Mouse (Mus musculus): ENCODE measurements around the gene Nbas. TPM values are rescaled to one million over a fixed set of nuclear protein-coding genes. Genes with fewer than 3 reads are reported as not detected.

Gene Nbas
- polyA plus RNA-seq (2014; fragmentation: Nextera tagmentation; extraction: Ambion mirVana) = 14.0 and 15.7 TPM in 2 replicates

DNA sequence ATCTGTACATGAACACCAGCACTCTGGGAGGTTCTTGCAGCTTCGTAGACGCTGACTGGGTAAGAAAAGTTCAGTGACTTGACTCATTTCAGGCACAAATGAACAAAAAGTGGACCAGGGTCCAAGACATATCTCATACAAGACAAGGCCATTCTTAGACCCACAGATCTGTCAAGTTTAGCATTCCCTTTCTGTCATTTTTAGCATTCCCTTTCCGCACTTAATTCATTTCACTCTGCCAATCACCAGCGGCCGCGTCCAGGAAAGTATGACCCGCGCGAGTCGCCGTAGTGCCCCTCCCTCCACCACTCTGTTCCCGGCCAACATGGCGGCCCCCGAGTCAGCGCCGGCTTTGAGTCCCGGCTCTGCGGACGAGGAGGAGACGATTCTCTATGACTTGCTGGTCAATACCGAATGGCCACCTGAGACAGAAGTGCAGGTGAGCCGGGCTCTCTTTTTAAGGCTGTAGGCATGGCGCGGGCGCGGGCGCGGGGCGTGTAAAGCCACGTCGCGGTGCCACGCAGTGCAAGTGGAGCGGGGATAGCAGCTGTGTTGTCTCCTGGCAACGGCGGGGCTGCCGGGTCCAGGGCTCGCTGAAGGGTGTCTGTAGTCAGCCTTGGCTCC, at the start of gene Nbas:
Nbas (plus strand) TSS at position 308 of the 624 bp plus-strand sequence.
- Histone ChIP-seq H3K27me3 (ENCODE audit: control insufficient read depth, insufficient read depth, low read length) (no peaks in the 10 kb centered on the region), H3K4me2 (peak within 1 kb of the TSS; percentile 71), H3K36me3 (ENCODE audit: control insufficient read depth, insufficient read depth, low read length) (no peaks in the 10 kb centered on the region), H3K9ac (ENCODE audit: low read length) (peak within 1 kb of the TSS; percentile 84), H3K27ac (ENCODE audit: low read depth, low read length) (no peak within 1 kb of the TSS), H3K9me3 (ENCODE audit: control insufficient read depth, low read length) (no peaks in the 10 kb centered on the region), H3K4me1 (ENCODE audit: control insufficient read depth, insufficient read depth, low read length) (peaks cover 9% of the 10 kb centered on the region), H3K4me3 (ENCODE audit: low read depth, low read length) (peak within 1 kb of the TSS; percentile 82)
- WGBS = 4% methylated on average over 38 of the region's 38 CpGs
- ATAC-seq (ENCODE audit: low FRiP score) = peak; percentile 96
- peak; percentile 98 for DNase-seq (ENCODE audit: low spot score, missing footprints)

- ATAC-seq (ENCODE audit: low FRiP score) (no peak), DNase-seq (ENCODE audit: low spot score, missing footprints) (no peak)
- Histone ChIP-seq H3K4me1 (ENCODE audit: control insufficient read depth, insufficient read depth, low read length) (peaks cover under 1% of the 10 kb centered on the region), H3K36me3 (ENCODE audit: control insufficient read depth, insufficient read depth, low read length) (peaks cover 27% of the 10 kb centered on the region), H3K9me3 (ENCODE audit: control insufficient read depth, low read length) (no peaks in the 10 kb centered on the region), H3K9ac (ENCODE audit: low read length) (no peak overlapping the region), H3K4me3 (ENCODE audit: low read depth, low read length) (no peak overlapping the region), H3K27ac (ENCODE audit: low read depth, low read length) (no peak overlapping the region), H3K27me3 (ENCODE audit: control insufficient read depth, insufficient read depth, low read length) (no peaks in the 10 kb centered on the region), H3K4me2 (no peak overlapping the region)
These were observed 26.5 kb upstream of the Nbas start for GRCm38 (mm10) chr12:13242453-13242852.

- Histone ChIP-seq H3K27ac (ENCODE audit: low read depth, low read length) (peak within 1 kb of the TSS; percentile 71), H3K9ac (ENCODE audit: low read length) (peak within 1 kb of the TSS; percentile 97), H3K4me1 (ENCODE audit: control insufficient read depth, insufficient read depth, low read length) (peaks cover 8% of the 10 kb centered on the region), H3K4me2 (peak within 1 kb of the TSS; percentile 51), H3K36me3 (ENCODE audit: control insufficient read depth, insufficient read depth, low read length) (0 out of 2 replicates have a peak, but pooled peaks cover 6% of the 10 kb centered on the region), H3K4me3 (ENCODE audit: low read depth, low read length) (peak within 1 kb of the TSS; percentile 92), H3K27me3 (ENCODE audit: control insufficient read depth, insufficient read depth, low read length) (no peaks in the 10 kb centered on the region), H3K9me3 (ENCODE audit: control insufficient read depth, low read length) (no peaks in the 10 kb centered on the region)
- ATAC-seq (ENCODE audit: low FRiP score) (peak; percentile 94), DNase-seq (ENCODE audit: low spot score, missing footprints) (peak; percentile 98)
- 2% methylated on average over 58 of the region's 59 CpGs for WGBS
These were observed 20.0 kb upstream of the Nbas start, which contains the start of gene Ddx1 for GRCm38 (mm10) chr12:13248691-13249572. Gene Ddx1 (minus strand): TSS chr12:13249213.

- no peaks in the 10 kb centered on the region for H3K9me3 ChIP-seq (ENCODE audit: control insufficient read depth, low read length)
- H3K9ac ChIP-seq (ENCODE audit: low read length) = peak overlapping the region; percentile 97; the same call in 1 of the 2 replicates
- WGBS = 84% methylated on average over 3 of the region's 3 CpGs
- H3K36me3 ChIP-seq (ENCODE audit: control insufficient read depth, insufficient read depth, low read length) = 0 out of 2 replicates have a peak, but pooled peaks cover 2% of the 10 kb centered on the region
- ATAC-seq (ENCODE audit: low FRiP score) = peak; percentile 38
- H3K27ac ChIP-seq (ENCODE audit: low read depth, low read length) = no peak overlapping the region
- no peaks in the 10 kb centered on the region for H3K27me3 ChIP-seq (ENCODE audit: control insufficient read depth, insufficient read depth, low read length)
- H3K4me2 ChIP-seq = peak overlapping the region; percentile 51
- H3K4me3 ChIP-seq (ENCODE audit: low read depth, low read length) = peak overlapping the region; percentile 92
- DNase-seq (ENCODE audit: low spot score, missing footprints) = no peak
- peaks cover 8% of the 10 kb centered on the region for H3K4me1 ChIP-seq (ENCODE audit: control insufficient read depth, insufficient read depth, low read length)
These were observed 19.4 kb upstream of the Nbas start for GRCm38 (mm10) chr12:13249573-13249919.

GRCm38 (mm10) chr12:13255068-13255467, 13.9 kb upstream of the Nbas start:
- Histone ChIP-seq H3K9me3 (ENCODE audit: control insufficient read depth, low read length) (no peaks in the 10 kb centered on the region), H3K27ac (ENCODE audit: low read depth, low read length) (no peak overlapping the region), H3K36me3 (ENCODE audit: control insufficient read depth, insufficient read depth, low read length) (no peaks in the 10 kb centered on the region), H3K4me3 (ENCODE audit: low read depth, low read length) (no peak overlapping the region), H3K4me1 (ENCODE audit: control insufficient read depth, insufficient read depth, low read length) (no peaks in the 10 kb centered on the region), H3K9ac (ENCODE audit: low read length) (no peak overlapping the region), H3K4me2 (no peak overlapping the region), H3K27me3 (ENCODE audit: control insufficient read depth, insufficient read depth, low read length) (no peaks in the 10 kb centered on the region)
- no peak for ATAC-seq (ENCODE audit: low FRiP score)
- 61% methylated on average over 3 of the region's 3 CpGs for WGBS
- DNase-seq (ENCODE audit: low spot score, missing footprints) = no peak

DNA sequence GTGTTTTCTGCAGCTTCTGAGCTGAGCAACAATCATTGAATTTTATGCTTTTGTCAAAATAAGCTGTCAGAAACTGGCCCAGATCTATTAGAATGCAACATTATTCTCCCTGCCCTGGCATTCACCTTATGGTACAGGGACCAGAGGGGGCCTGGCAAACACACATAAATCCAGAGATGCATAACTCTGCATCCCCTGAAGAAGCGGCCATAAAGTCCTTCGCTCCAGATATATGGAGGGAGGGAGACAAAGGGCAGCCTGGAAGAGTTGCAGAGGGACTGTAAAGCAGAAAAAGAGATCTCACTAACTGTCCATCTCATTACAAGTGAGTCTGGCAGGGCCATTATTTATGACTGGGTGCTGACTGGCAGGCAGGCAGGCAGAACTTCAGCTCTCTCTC, 13.2 kb upstream of the Nbas start:
- no peaks in the 10 kb centered on the region for H3K36me3 ChIP-seq (ENCODE audit: control insufficient read depth, insufficient read depth, low read length)
- H3K4me1 ChIP-seq (ENCODE audit: control insufficient read depth, insufficient read depth, low read length) = no peaks in the 10 kb centered on the region
- no peak overlapping the region for H3K9ac ChIP-seq (ENCODE audit: low read length)
- no peaks in the 10 kb centered on the region for H3K27me3 ChIP-seq (ENCODE audit: control insufficient read depth, insufficient read depth, low read length)
- no peak for DNase-seq (ENCODE audit: low spot score, missing footprints)
- ATAC-seq (ENCODE audit: low FRiP score) = no peak
- H3K9me3 ChIP-seq (ENCODE audit: control insufficient read depth, low read length) = no peaks in the 10 kb centered on the region
- 85% methylated on average over 2 of the region's 2 CpGs for WGBS
- no peak overlapping the region for H3K4me3 ChIP-seq (ENCODE audit: low read depth, low read length)
- H3K27ac ChIP-seq (ENCODE audit: low read depth, low read length) = no peak overlapping the region
- H3K4me2 ChIP-seq = no peak overlapping the region

DNA sequence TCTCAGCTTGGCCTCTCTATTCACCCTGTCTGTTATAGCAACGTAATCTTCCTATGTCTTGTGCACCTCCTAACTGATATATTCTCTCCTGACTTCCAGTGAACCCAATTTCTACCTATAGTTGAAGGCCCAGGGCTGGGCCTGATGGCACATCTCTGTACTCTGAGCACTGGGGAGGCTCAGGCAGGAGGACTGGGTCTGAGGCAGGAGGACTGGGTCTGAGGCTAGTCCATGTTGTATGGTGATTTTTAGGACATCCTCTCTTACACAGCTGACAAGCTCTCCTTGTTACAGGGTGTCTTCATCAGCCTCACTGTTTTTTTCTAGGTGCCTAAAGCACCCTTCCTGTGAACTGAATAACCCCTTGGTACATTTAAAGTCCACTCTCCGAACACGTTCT, 521 bp upstream of the Nbas start:
- H3K4me3 ChIP-seq (ENCODE audit: low read depth, low read length) = peak overlapping the region; percentile 82; the same call in 1 of the 2 replicates
- H3K36me3 ChIP-seq (ENCODE audit: control insufficient read depth, insufficient read depth, low read length) = no peaks in the 10 kb centered on the region
- H3K4me1 ChIP-seq (ENCODE audit: control insufficient read depth, insufficient read depth, low read length) = peaks cover 9% of the 10 kb centered on the region
- no peaks in the 10 kb centered on the region for H3K27me3 ChIP-seq (ENCODE audit: control insufficient read depth, insufficient read depth, low read length)
- H3K9me3 ChIP-seq (ENCODE audit: control insufficient read depth, low read length) = no peaks in the 10 kb centered on the region
- peak overlapping the region; percentile 47; the same call in 1 of the 2 replicates for H3K9ac ChIP-seq (ENCODE audit: low read length)
- ATAC-seq (ENCODE audit: low FRiP score) = peak; percentile 15
- H3K27ac ChIP-seq (ENCODE audit: low read depth, low read length) = no peak overlapping the region
- no peak for DNase-seq (ENCODE audit: low spot score, missing footprints)
- peak overlapping the region; percentile 22; the same call in 1 of the 2 replicates for H3K4me2 ChIP-seq
- WGBS = 51% methylated on average over 3 of the region's 3 CpGs

DNA sequence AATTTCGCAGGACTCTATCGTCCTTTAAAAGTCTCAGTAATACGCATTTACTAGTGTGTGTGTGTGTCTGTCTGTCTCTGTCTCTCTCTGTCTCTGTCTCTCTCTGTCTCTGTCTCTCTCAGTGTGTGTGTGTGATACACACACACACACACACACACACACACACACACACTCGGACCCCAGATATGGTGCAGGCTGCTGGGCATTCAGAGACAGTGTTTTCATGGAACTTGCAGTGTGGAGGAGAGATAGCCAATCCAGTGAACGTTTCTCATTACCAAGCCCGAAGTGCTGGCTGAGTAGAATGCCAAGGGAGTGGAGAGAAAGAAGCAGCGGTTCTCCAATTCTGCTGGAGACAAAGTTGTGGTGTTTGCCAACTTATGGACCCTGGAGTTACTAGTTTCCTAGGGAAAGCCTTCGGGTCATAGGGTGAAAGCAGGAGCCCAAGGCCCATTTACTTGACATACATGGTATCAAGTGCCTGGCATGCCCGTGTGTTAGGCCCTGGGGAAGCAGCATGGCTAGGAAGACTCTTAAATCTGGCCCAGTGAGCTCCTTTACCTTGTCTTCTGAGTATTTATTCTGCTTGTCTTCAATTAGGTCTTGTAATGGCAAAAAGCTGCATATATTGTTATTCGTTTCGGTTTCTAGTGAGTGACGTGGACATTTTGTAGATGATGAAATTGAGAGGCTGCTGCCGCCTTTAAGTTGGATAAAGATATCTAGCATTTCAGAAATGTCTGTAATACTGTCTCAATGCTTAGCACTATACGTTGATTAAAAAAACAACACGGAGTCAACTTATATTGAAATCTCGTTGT, 847 bp downstream of the Nbas start:
- DNase-seq (ENCODE audit: low spot score, missing footprints) = no peak
- no peaks in the 10 kb centered on the region for H3K9me3 ChIP-seq (ENCODE audit: control insufficient read depth, low read length)
- ATAC-seq (ENCODE audit: low FRiP score) = peak; percentile 49
- no peak overlapping the region for H3K27ac ChIP-seq (ENCODE audit: low read depth, low read length)
- H3K9ac ChIP-seq (ENCODE audit: low read length) = peak overlapping the region; percentile 84
- peak overlapping the region; percentile 71 for H3K4me2 ChIP-seq
- H3K4me1 ChIP-seq (ENCODE audit: control insufficient read depth, insufficient read depth, low read length) = peaks cover 9% of the 10 kb centered on the region
- WGBS = 50% methylated on average over 16 of the region's 16 CpGs
- H3K27me3 ChIP-seq (ENCODE audit: control insufficient read depth, insufficient read depth, low read length) = no peaks in the 10 kb centered on the region
- H3K36me3 ChIP-seq (ENCODE audit: control insufficient read depth, insufficient read depth, low read length) = no peaks in the 10 kb centered on the region; the same call in 1 of the 2 replicates
- peak overlapping the region; percentile 82 for H3K4me3 ChIP-seq (ENCODE audit: low read depth, low read length)
